Mouse (Mus musculus): ENCODE results near the gene Scrn1. TPM values are rescaled to one million over a fixed set of nuclear protein-coding genes. Genes with fewer than 3 reads are reported as not detected.

Gene Scrn1
- polyA plus RNA-seq, 1 experiment = 1.0 TPM

- H3K4me3 ChIP-seq (replicated peaks; ENCODE audit: control insufficient read depth, low read depth, low read length) = no peak overlapping the region
- WGBS = 76% methylated on average over 4 of the region's 4 CpGs
- no peak overlapping the region for H3K27ac ChIP-seq (ENCODE audit: control insufficient read depth, insufficient read depth, low read depth, low read length, poor library complexity)
- no peak for TF ChIP-seq POLR2A (IDR thresholded peaks at IDR 0.05; ENCODE audit: borderline replicate concordance, control insufficient read depth, low read depth, low read length)
- no peaks in the 10 kb centered on the region for H3K4me1 ChIP-seq (ENCODE audit: control insufficient read depth, insufficient read depth, low read length)
These were observed 17.0 kb downstream of the Scrn1 start for GRCm38 (mm10) chr6:54549311-54549710.

DNA sequence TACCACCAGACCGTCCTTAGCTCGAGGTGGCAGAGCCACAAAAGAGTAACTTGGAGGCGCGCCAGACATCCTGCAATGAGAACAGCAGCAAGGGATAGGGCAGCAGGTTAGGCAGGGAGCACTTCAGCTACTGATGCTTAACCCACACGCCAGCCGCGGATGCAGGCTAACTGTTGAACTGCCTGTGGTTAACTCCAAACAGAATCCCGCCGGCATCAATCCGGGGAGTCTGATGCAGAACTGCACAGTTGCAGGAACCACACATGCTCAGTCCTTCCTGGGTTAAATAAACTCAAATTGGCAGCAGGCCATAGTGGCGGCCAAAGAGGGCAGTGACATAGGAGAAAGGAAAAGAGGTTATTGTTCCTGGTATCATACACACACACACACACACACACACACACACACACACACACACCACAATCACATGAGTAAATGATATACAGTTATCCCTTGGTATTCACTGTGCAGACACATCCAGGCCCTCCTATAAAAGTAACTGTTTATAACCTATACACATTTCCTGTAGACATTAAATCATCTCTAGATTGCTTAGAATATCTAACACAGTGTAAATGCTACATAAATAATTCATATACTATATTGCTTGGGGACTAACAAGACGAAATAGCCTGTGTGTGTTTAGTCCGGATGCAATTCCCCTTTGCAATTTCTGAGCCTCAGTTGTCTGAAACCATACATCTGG lies 17.8 kb downstream of the Scrn1 start:
- no peak overlapping the region for H3K4me3 ChIP-seq (replicated peaks; ENCODE audit: control insufficient read depth, low read depth, low read length)
- no peak for TF ChIP-seq POLR2A (IDR thresholded peaks at IDR 0.05; ENCODE audit: borderline replicate concordance, control insufficient read depth, low read depth, low read length)
- no peak for TF ChIP-seq CTCF (IDR thresholded peaks at IDR 0.05; ENCODE audit: control insufficient read depth, insufficient read depth, low read length)
- WGBS = 62% methylated on average over 13 of the region's 13 CpGs
- no peaks in the 10 kb centered on the region for H3K4me1 ChIP-seq (ENCODE audit: control insufficient read depth, insufficient read depth, low read length)
- H3K27ac ChIP-seq (ENCODE audit: control insufficient read depth, insufficient read depth, low read depth, low read length, poor library complexity) = no peak overlapping the region

DNA sequence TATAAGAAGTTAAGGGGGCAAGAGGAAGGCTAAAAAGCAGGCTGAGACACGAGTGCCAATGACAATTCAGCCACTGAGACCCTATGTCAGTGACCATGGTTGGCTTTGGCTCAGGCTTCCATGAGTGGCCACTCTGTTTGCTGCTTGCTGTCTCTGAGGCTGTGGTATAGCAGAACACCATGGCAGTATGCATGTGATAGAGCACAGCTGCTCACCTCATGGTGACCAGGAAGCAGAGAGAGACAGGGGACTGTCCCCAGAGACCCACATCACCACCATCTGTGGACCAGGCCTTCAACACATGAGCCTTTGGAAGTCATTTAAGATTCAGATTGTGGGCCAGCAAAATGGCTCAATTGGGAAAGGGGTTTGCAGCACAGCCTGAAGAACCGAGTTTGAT lies 22.6 kb downstream of the Scrn1 start:
- H3K4me1 ChIP-seq (ENCODE audit: control insufficient read depth, insufficient read depth, low read length) = no peaks in the 10 kb centered on the region
- H3K4me3 ChIP-seq (replicated peaks; ENCODE audit: control insufficient read depth, low read depth, low read length) = no peak overlapping the region
- no peak overlapping the region for H3K27ac ChIP-seq (ENCODE audit: control insufficient read depth, insufficient read depth, low read depth, low read length, poor library complexity)
- 74% methylated on average over 2 of the region's 2 CpGs for WGBS
- no peak for TF ChIP-seq POLR2A (IDR thresholded peaks at IDR 0.05; ENCODE audit: borderline replicate concordance, control insufficient read depth, low read depth, low read length)
- no peak for TF ChIP-seq CTCF (IDR thresholded peaks at IDR 0.05; ENCODE audit: control insufficient read depth, insufficient read depth, low read length)

GRCm38 (mm10) chr6:54542836-54543235 lies 23.5 kb downstream of the Scrn1 start:
- Histone ChIP-seq H3K27ac (ENCODE audit: control insufficient read depth, insufficient read depth, low read depth, low read length, poor library complexity) (no peak overlapping the region), H3K4me1 (ENCODE audit: control insufficient read depth, insufficient read depth, low read length) (no peaks in the 10 kb centered on the region), H3K4me3 (replicated peaks; ENCODE audit: control insufficient read depth, low read depth, low read length) (no peak overlapping the region)
- TF ChIP-seq POLR2A (IDR thresholded peaks at IDR 0.05; ENCODE audit: borderline replicate concordance, control insufficient read depth, low read depth, low read length) = no peak
- no peak for TF ChIP-seq CTCF (IDR thresholded peaks at IDR 0.05; ENCODE audit: control insufficient read depth, insufficient read depth, low read length)
- WGBS = 85% methylated on average over 7 of the region's 7 CpGs

DNA sequence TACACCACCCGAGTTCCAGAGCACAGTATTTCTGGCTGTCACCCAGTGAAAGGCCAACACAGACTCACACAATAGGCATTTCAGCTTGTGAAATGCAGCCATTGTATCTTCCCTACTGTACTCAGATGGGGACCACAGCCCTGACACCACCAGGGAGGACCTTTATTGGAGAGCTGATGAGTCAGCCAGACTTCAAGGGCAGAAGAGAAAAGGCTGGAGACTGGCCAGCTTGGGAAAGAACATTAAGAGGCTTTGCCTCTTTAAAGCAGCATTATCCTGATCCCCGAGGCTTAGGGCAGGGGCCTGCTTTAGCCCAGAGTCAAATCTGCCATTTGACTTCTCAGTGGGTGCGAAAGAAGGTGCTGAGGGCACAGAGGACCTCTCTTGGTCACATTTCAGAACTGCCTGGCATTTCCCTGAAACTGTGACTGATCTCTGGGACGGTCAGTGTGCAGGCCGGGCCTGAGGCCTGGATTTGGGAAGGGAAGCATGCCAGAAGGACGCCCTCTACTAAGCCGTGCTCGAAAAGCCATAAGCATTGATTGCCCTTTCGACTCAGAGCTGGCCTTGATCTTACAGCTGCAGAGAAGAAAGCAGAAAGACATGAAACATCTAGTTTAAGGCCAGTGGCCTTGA lies 25.9 kb downstream of the Scrn1 start:
- H3K4me1 ChIP-seq (ENCODE audit: control insufficient read depth, insufficient read depth, low read length) = no peaks in the 10 kb centered on the region
- TF ChIP-seq POLR2A (IDR thresholded peaks at IDR 0.05; ENCODE audit: borderline replicate concordance, control insufficient read depth, low read depth, low read length) (no peak), CTCF (IDR thresholded peaks at IDR 0.05; ENCODE audit: control insufficient read depth, insufficient read depth, low read length) (no peak)
- H3K4me3 ChIP-seq (replicated peaks; ENCODE audit: control insufficient read depth, low read depth, low read length) = no peak overlapping the region
- 73% methylated on average over 9 of the region's 9 CpGs for WGBS
- H3K27ac ChIP-seq (ENCODE audit: control insufficient read depth, insufficient read depth, low read depth, low read length, poor library complexity) = no peak overlapping the region

- H3K4me1 ChIP-seq (ENCODE audit: control insufficient read depth, insufficient read depth, low read length) = no peaks in the 10 kb centered on the region
- TF ChIP-seq POLR2A (IDR thresholded peaks at IDR 0.05; ENCODE audit: borderline replicate concordance, control insufficient read depth, low read depth, low read length) = no peak
- no peak for TF ChIP-seq CTCF (IDR thresholded peaks at IDR 0.05; ENCODE audit: control insufficient read depth, insufficient read depth, low read length)
- no peak overlapping the region for H3K27ac ChIP-seq (ENCODE audit: control insufficient read depth, insufficient read depth, low read depth, low read length, poor library complexity)
- no peak overlapping the region for H3K4me3 ChIP-seq (replicated peaks; ENCODE audit: control insufficient read depth, low read depth, low read length)
- WGBS = 89% methylated on average over 7 of the region's 7 CpGs
These were observed 26.9 kb downstream of the Scrn1 start for GRCm38 (mm10) chr6:54539396-54539795.

- Histone ChIP-seq H3K4me1 (ENCODE audit: control insufficient read depth, insufficient read depth, low read length) (no peaks in the 10 kb centered on the region), H3K4me3 (replicated peaks; ENCODE audit: control insufficient read depth, low read depth, low read length) (no peak overlapping the region), H3K27ac (ENCODE audit: control insufficient read depth, insufficient read depth, low read depth, low read length, poor library complexity) (no peak overlapping the region)
- TF ChIP-seq POLR2A (IDR thresholded peaks at IDR 0.05; ENCODE audit: borderline replicate concordance, control insufficient read depth, low read depth, low read length) (no peak), CTCF (IDR thresholded peaks at IDR 0.05; ENCODE audit: control insufficient read depth, insufficient read depth, low read length) (no peak)
- WGBS = 75% methylated on average over 3 of the region's 3 CpGs
These were observed 27.5 kb downstream of the Scrn1 start for GRCm38 (mm10) chr6:54538773-54539173.

GRCm38 (mm10) chr6:54537053-54537452 lies 29.2 kb downstream of the Scrn1 start:
- Histone ChIP-seq H3K4me3 (replicated peaks; ENCODE audit: control insufficient read depth, low read depth, low read length) (no peak overlapping the region), H3K4me1 (ENCODE audit: control insufficient read depth, insufficient read depth, low read length) (no peaks in the 10 kb centered on the region), H3K27ac (ENCODE audit: control insufficient read depth, insufficient read depth, low read depth, low read length, poor library complexity) (no peak overlapping the region)
- TF ChIP-seq POLR2A (IDR thresholded peaks at IDR 0.05; ENCODE audit: borderline replicate concordance, control insufficient read depth, low read depth, low read length) (no peak), CTCF (IDR thresholded peaks at IDR 0.05; ENCODE audit: control insufficient read depth, insufficient read depth, low read length) (no peak)
- 76% methylated on average over 7 of the region's 7 CpGs for WGBS

All from bone marrow, adult 2 months (tissue).